Mouse (Mus musculus): Measurements from ENCODE around the gene Gm4491. TPM values are rescaled to one million over a fixed set of nuclear protein-coding genes. Genes with fewer than 3 reads are reported as not detected.

Gene Gm4491
- total and polyA plus RNA-seq, 3 experiments = not detected

- Histone ChIP-seq H3K9ac (ENCODE audit: insufficient read depth, low read depth) (no peak overlapping the region), H3K9me3 (replicated peaks; ENCODE audit: low read length) (no peaks in the 10 kb centered on the region), H3K79me2 (replicated peaks; ENCODE audit: control insufficient read depth, extremely low read depth, insufficient read depth, poor library complexity, severe bottlenecking) (no peaks in the 10 kb centered on the region), H3K4me3 (replicated peaks in 1 of 3; ENCODE audit: low read depth in 2 of 3, low read length in 2 of 3, poor library complexity in 1 of 3) (no peak overlapping the region), H3K4me1 (ENCODE audit: control insufficient read depth in 1 of 2, insufficient read depth in 2 of 2) (no peaks in the 10 kb centered on the region), H3K4me2 (ENCODE audit: insufficient read depth, low read depth, poor library complexity, severe bottlenecking) (no peak overlapping the region), H3K27me3 (replicated peaks) (no peaks in the 10 kb centered on the region), H3K36me3 (replicated peaks in 1 of 2; ENCODE audit: control insufficient read depth in 1 of 2, insufficient read depth in 1 of 2, low read length in 1 of 2) (no peaks in the 10 kb centered on the region), H3K27ac (ENCODE audit: insufficient read depth, low read depth) (no peak overlapping the region)
- TF ChIP-seq NELFE (IDR thresholded peaks at IDR 0.05; ENCODE audit: low read depth, low read length) = no peak
- in situ Hi-C loops (cut with MboI; ENCODE audit: low pct_ligation_motif_present, low pct_unique_long_range_greater_than_20kb, low sequenced_read_pairs) (no loop called here), dilution Hi-C loops (cut with MboI; ENCODE audit: extremely low pct_ligation_motif_present, extremely low pct_unique_long_range_greater_than_20kb, low sequenced_read_pairs) (no loop called here)
- no peak for DNase-seq (ENCODE audit: extremely low read depth)
These were observed 31.5 kb downstream of the Gm4491 start for GRCm38 (mm10) chr14:57084180-57084668.

DNA sequence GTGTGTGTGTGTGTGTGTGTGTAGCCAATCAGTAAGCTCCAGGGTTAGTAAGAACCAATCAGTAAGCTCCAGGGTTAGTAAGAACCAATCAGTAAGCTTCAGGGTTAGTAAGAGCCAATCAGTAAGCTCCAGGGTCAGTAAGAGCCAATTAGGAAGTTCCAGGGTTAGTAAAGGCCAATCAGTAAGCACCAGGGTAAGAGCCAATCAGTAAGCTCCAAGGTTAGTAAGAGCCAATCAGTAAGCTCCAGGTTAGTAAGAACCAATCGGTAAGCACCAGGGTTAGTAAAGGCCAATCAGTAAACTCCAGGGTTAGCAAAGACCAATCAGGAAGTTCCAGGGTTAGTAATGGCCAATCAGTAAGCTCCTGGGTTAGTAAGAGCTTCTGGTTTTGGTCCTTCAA, 32.8 kb downstream of the Gm4491 start:
- no peak overlapping the region for H3K4me2 ChIP-seq (ENCODE audit: insufficient read depth, low read depth, poor library complexity, severe bottlenecking)
- no peaks in the 10 kb centered on the region for H3K9me3 ChIP-seq (replicated peaks; ENCODE audit: low read length)
- no peaks in the 10 kb centered on the region for H3K27me3 ChIP-seq (replicated peaks)
- no peak overlapping the region for H3K9ac ChIP-seq (ENCODE audit: insufficient read depth, low read depth)
- H3K27ac ChIP-seq (ENCODE audit: insufficient read depth, low read depth) = no peak overlapping the region
- no peak overlapping the region for H3K4me3 ChIP-seq (replicated peaks in 1 of 3; ENCODE audit: low read depth in 2 of 3, low read length in 2 of 3, poor library complexity in 1 of 3)
- no peaks in the 10 kb centered on the region for H3K36me3 ChIP-seq (replicated peaks in 1 of 2; ENCODE audit: control insufficient read depth in 1 of 2, insufficient read depth in 1 of 2, low read length in 1 of 2)
- H3K4me1 ChIP-seq (ENCODE audit: control insufficient read depth in 1 of 2, insufficient read depth in 2 of 2) = no peaks in the 10 kb centered on the region
- DNase-seq (ENCODE audit: extremely low read depth) = no peak
- dilution Hi-C loops (cut with MboI; ENCODE audit: extremely low pct_ligation_motif_present, extremely low pct_unique_long_range_greater_than_20kb, low sequenced_read_pairs) = no loop called here
- H3K79me2 ChIP-seq (replicated peaks; ENCODE audit: control insufficient read depth, extremely low read depth, insufficient read depth, poor library complexity, severe bottlenecking) = no peaks in the 10 kb centered on the region
- no peak for TF ChIP-seq ETS1 (conservative IDR thresholded peaks at IDR 0.05; ENCODE audit: low read depth, low read length)
- TF ChIP-seq ZMIZ1 (IDR thresholded peaks at IDR 0.05; ENCODE audit: low read depth, low read length) = no peak
- no peak for TF ChIP-seq GABPA (IDR thresholded peaks at IDR 0.05; ENCODE audit: insufficient replicate concordance, low read depth, low read length)
- TF ChIP-seq E2F4 (IDR thresholded peaks at IDR 0.05; ENCODE audit: insufficient replicate concordance, low read depth, low read length) = no peak
- TF ChIP-seq MEF2A (IDR thresholded peaks at IDR 0.05; ENCODE audit: borderline replicate concordance, low read depth, low read length) = no peak
- in situ Hi-C loops (cut with MboI; ENCODE audit: low pct_ligation_motif_present, low pct_unique_long_range_greater_than_20kb, low sequenced_read_pairs) = no loop called here

DNA sequence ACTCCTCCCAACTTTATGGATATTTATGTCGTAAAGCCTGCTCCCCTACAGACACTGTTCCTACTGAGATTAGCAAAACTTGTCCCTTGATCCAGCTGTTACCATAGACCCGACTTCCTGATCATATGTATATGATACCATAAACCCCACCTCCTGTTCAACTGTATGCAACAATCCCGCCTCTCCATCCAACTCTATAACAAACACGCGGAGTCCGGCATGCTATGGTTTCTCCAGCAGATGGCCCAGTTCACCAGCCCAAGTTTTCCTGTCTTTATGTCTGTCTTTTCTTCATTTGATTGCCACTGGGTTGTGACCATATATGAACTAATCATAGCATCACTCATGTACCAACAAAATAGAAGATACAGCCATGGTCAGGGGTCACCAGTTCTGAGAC, 40.1 kb downstream of the Gm4491 start:
- in situ Hi-C loops (cut with MboI; ENCODE audit: low pct_ligation_motif_present, low pct_unique_long_range_greater_than_20kb, low sequenced_read_pairs) (no loop called here), dilution Hi-C loops (cut with MboI; ENCODE audit: extremely low pct_ligation_motif_present, extremely low pct_unique_long_range_greater_than_20kb, low sequenced_read_pairs) (no loop called here)
- no peaks in the 10 kb centered on the region for H3K4me1 ChIP-seq (ENCODE audit: control insufficient read depth in 1 of 2, insufficient read depth in 2 of 2)
- no peak for DNase-seq (ENCODE audit: extremely low read depth)
- H3K27ac ChIP-seq (ENCODE audit: insufficient read depth, low read depth) = no peak overlapping the region
- H3K79me2 ChIP-seq (replicated peaks; ENCODE audit: control insufficient read depth, extremely low read depth, insufficient read depth, poor library complexity, severe bottlenecking) = no peaks in the 10 kb centered on the region
- no peaks in the 10 kb centered on the region for H3K27me3 ChIP-seq (replicated peaks)
- no peaks in the 10 kb centered on the region for H3K36me3 ChIP-seq (replicated peaks in 1 of 2; ENCODE audit: control insufficient read depth in 1 of 2, insufficient read depth in 1 of 2, low read length in 1 of 2)
- no peaks in the 10 kb centered on the region for H3K9me3 ChIP-seq (replicated peaks; ENCODE audit: low read length)
- no peak overlapping the region for H3K4me3 ChIP-seq (replicated peaks in 1 of 3; ENCODE audit: low read depth in 2 of 3, low read length in 2 of 3, poor library complexity in 1 of 3)
- no peak overlapping the region for H3K9ac ChIP-seq (ENCODE audit: insufficient read depth, low read depth)
- H3K4me2 ChIP-seq (ENCODE audit: insufficient read depth, low read depth, poor library complexity, severe bottlenecking) = no peak overlapping the region
- TF ChIP-seq MAFK (IDR thresholded peaks at IDR 0.05; ENCODE audit: insufficient replicate concordance, low read length) = no peak
- TF ChIP-seq E2F4 (IDR thresholded peaks at IDR 0.05; ENCODE audit: insufficient replicate concordance, low read depth, low read length) = no peak
- no peak for TF ChIP-seq UBTF (IDR thresholded peaks at IDR 0.05; ENCODE audit: low read depth, low read length)
- TF ChIP-seq HCFC1 (IDR thresholded peaks at IDR 0.05; ENCODE audit: low read depth, low read length) = no peak
- TF ChIP-seq CTCF (conservative IDR thresholded peaks at IDR 0.05 in 1 of 2, IDR thresholded peaks at IDR 0.05 in 1 of 2; ENCODE audit: low read depth in 2 of 2, low read length in 2 of 2) = 0 out of 4 replicates have a peak, but pooled peaks of 1 of the 2 experiments have one; percentile 16
- no peak; the same call in 1 of the 2 replicates for TF ChIP-seq RAD21 (IDR thresholded peaks at IDR 0.05; ENCODE audit: low read depth, low read length)

Data from CH12.LX (cell line).